Comparison of ENCODE assay signal across 9 mouse cellular contexts in genomic region chr7:16869497-16869896, GRCm38 (mm10). TPM values are rescaled to one million over a fixed set of nuclear protein-coding genes. Genes with fewer than 3 reads are reported as not detected.
DNase-seq lines count a peak whose midpoint lies in the region; ATAC-seq and TF ChIP-seq lines count a peak whose summit lies in the region.
"Had no signal": no experiment of that assay in that cellular context is flagged by ENCODE, and none has a peak within 500 bp of the region (broad histone marks: within the 10 kb centered on the region; RNA-seq: fewer than 3 reads in every experiment).

No protein-coding gene starts in this region.

- peak; percentile 93 for ATAC-seq in kidney, embryonic 15.5 days (replicated peaks; ENCODE audit: low FRiP score)
- peak; percentile 91 for ATAC-seq in neural tube, embryonic 11.5 days (ENCODE audit: insufficient read depth, low FRiP score, low TSS enrichment)

- H3K4me2 ChIP-seq in kidney, embryonic 15.5 days = peak overlapping the region; percentile 52
- peak overlapping the region; percentile 2 for H3K4me2 ChIP-seq in neural tube, embryonic 11.5 days (ENCODE audit: low read depth)

- peaks cover 54% of the 10 kb centered on the region for H3K36me3 ChIP-seq in kidney, embryonic 15.5 days
- no peaks in the 10 kb centered on the region; the same call in 1 of the 2 replicates for H3K36me3 ChIP-seq in neural tube, embryonic 11.5 days (ENCODE audit: control insufficient read depth, insufficient read depth, low read length)
- peaks cover 76% of the 10 kb centered on the region for H3K36me3 ChIP-seq in thymus, adult 2 months (ENCODE audit: control insufficient read depth, insufficient read depth, low read length)

- peaks cover 10% of the 10 kb centered on the region for H3K4me1 ChIP-seq in kidney, embryonic 15.5 days
- no peaks in the 10 kb centered on the region for H3K4me1 ChIP-seq in neural tube, embryonic 11.5 days (ENCODE audit: control insufficient read depth, insufficient read depth, low read length)
- peaks cover 8% of the 10 kb centered on the region for H3K4me1 ChIP-seq in thymus, adult 2 months (replicated peaks; ENCODE audit: control insufficient read depth, insufficient read depth, low read length)

- TF ChIP-seq CTCF in thymus, adult 2 months (IDR thresholded peaks at IDR 0.05; ENCODE audit: borderline replicate concordance, control insufficient read depth, extremely low read depth, insufficient read depth, low read length, poor library complexity) = no peak

- intact Hi-C loops in left cerebral cortex, postnatal 10 days (cut with DNase I) = no loop called here

- no peaks in the 10 kb centered on the region for H3K27me3 ChIP-seq in kidney, embryonic 15.5 days
- H3K27me3 ChIP-seq in neural tube, embryonic 11.5 days (ENCODE audit: control insufficient read depth, insufficient read depth, low read length) = no peaks in the 10 kb centered on the region
- no peaks in the 10 kb centered on the region for H3K27me3 ChIP-seq in thymus, adult 2 months (ENCODE audit: control insufficient read depth, insufficient read depth, low read length)

- H3K27ac ChIP-seq in kidney, embryonic 15.5 days = peak overlapping the region; percentile 30; the same call in 1 of the 2 replicates
- H3K27ac ChIP-seq in neural tube, embryonic 11.5 days (ENCODE audit: low read depth, low read length) = no peak overlapping the region
- H3K27ac ChIP-seq in thymus, adult 2 months (ENCODE audit: control insufficient read depth, insufficient read depth, low read length) = no peak overlapping the region
- H3K27ac ChIP-seq: macrophage had no signal

- H3K9me3 ChIP-seq in kidney, embryonic 15.5 days (replicated peaks) = no peaks in the 10 kb centered on the region
- H3K9me3 ChIP-seq in neural tube, embryonic 11.5 days (ENCODE audit: control insufficient read depth, low read length) = no peaks in the 10 kb centered on the region

- peak overlapping the region; percentile 30 for H3K4me3 ChIP-seq in kidney, embryonic 15.5 days (replicated peaks)
- no peak overlapping the region for H3K4me3 ChIP-seq in neural tube, embryonic 11.5 days (ENCODE audit: low read depth, low read length)
- H3K4me3 ChIP-seq in thymus, adult 2 months (ENCODE audit: control insufficient read depth, insufficient read depth, low read length) = no peak overlapping the region

- TF ChIP-seq POLR2A in thymus, adult 2 months (IDR thresholded peaks at IDR 0.05; ENCODE audit: control insufficient read depth, extremely low read depth, insufficient read depth, low read length, poor library complexity) = no peak

- WGBS in kidney, embryonic 15.5 days = 20% methylated on average over 16 of the region's 16 CpGs
- WGBS in neural tube, embryonic 11.5 days = 8% methylated on average over 16 of the region's 16 CpGs
- WGBS in thymus, adult 2 months = 95% methylated on average over 16 of the region's 16 CpGs

- no peak overlapping the region for H3K9ac ChIP-seq in kidney, embryonic 15.5 days
- no peak overlapping the region for H3K9ac ChIP-seq in neural tube, embryonic 11.5 days (ENCODE audit: low read length)

- DNase-seq in kidney, adult 9 months = no peak
- peak; percentile 94 to 95 for DNase-seq in cerebellum, postnatal 10 days
- DNase-seq in frontal cortex, postnatal 25 days (ENCODE audit: low spot score in 2 of 2) = peak; percentile 61 to 81
- peak; percentile 90 to 95 for DNase-seq in left cerebral cortex, postnatal 10 days (ENCODE audit: extremely low spot score in 1 of 2, low spot score in 2 of 2)
- peak; percentile 68 for DNase-seq in neural tube, embryonic 11.5 days (ENCODE audit: low spot score)
- DNase-seq in thymus, adult 2 months = no peak
- no peak for DNase-seq in adipocyte (ENCODE audit: low spot score)

RNA-seq across cellular contexts. Expression of gene Dact3, which starts 5.6 kb away (rescaled TPM):
- polyA plus RNA-seq in kidney, embryonic 15.5 days (2015; fragmentation: Nextera tagmentation; extraction: Ambion mirVana) = 2.6 TPM in 2 replicates
- 100 to 1,000 TPM; 103 TPM for total RNA-seq in left cerebral cortex, postnatal 10 days (2021)
- polyA plus RNA-seq in neural tube, embryonic 11.5 days (2014; fragmentation: Nextera tagmentation; extraction: Ambion mirVana) = 9.5 and 10.6 TPM in 2 replicates
- polyA plus RNA-seq in thymus, adult 2 months (2012; rRNA removed) = 3.8 and 4.4 TPM in 2 replicates

RNA-seq across cellular contexts. Expression of gene Gng8, which starts 22.1 kb away (rescaled TPM):
- polyA plus RNA-seq in kidney, embryonic 15.5 days (2015; fragmentation: Nextera tagmentation; extraction: Ambion mirVana) = 6.8 and 7.8 TPM in 2 replicates
- under 1 TPM; 0.73 to 0.81 TPM for total RNA-seq in left cerebral cortex, postnatal 10 days (2021)
- 7.0 and 7.2 TPM in 2 replicates for polyA plus RNA-seq in neural tube, embryonic 11.5 days (2014; fragmentation: Nextera tagmentation; extraction: Ambion mirVana)
- polyA plus RNA-seq in thymus, adult 2 months (2012; rRNA removed) = 0.62 and 1.7 TPM in 2 replicates
- polyA plus RNA-seq: macrophage had no signal

RNA-seq across cellular contexts. Expression of gene Prkd2, which starts 26.8 kb away (rescaled TPM):
- polyA plus RNA-seq in kidney, embryonic 15.5 days (2015; fragmentation: Nextera tagmentation; extraction: Ambion mirVana) = 14.6 and 17.7 TPM in 2 replicates
- total RNA-seq in left cerebral cortex, postnatal 10 days (2021) = 1 to 10 TPM; 6.4 to 6.8 TPM
- 10.9 and 11.2 TPM in 2 replicates for polyA plus RNA-seq in neural tube, embryonic 11.5 days (2014; fragmentation: Nextera tagmentation; extraction: Ambion mirVana)
- 363 and 406 TPM in 2 replicates for polyA plus RNA-seq in thymus, adult 2 months (2012; rRNA removed)

RNA-seq across cellular contexts. Expression of gene Ptgir, which starts 36.8 kb away (rescaled TPM):
- polyA plus RNA-seq in kidney, embryonic 15.5 days (2015; fragmentation: Nextera tagmentation; extraction: Ambion mirVana) = 1.5 and 2.1 TPM in 2 replicates
- total RNA-seq in left cerebral cortex, postnatal 10 days (2021) = under 1 TPM in 1 of 2 experiments, not detected in 1; 0.17 TPM
- 0.41 and 0.76 TPM in 2 replicates for polyA plus RNA-seq in neural tube, embryonic 11.5 days (2014; fragmentation: Nextera tagmentation; extraction: Ambion mirVana)
- polyA plus RNA-seq in thymus, adult 2 months (2012; rRNA removed) = 11.3 and 11.4 TPM in 2 replicates

RNA-seq across cellular contexts. Expression of gene Fkrp, which starts 53.0 kb away (rescaled TPM):
- polyA plus RNA-seq in kidney, embryonic 15.5 days (2015; fragmentation: Nextera tagmentation; extraction: Ambion mirVana) = 32.0 and 34.1 TPM in 2 replicates
- total RNA-seq in left cerebral cortex, postnatal 10 days (2021) = 10 to 100 TPM; 49.9 to 51.7 TPM
- 24.3 and 24.4 TPM in 2 replicates for polyA plus RNA-seq in neural tube, embryonic 11.5 days (2014; fragmentation: Nextera tagmentation; extraction: Ambion mirVana)
- 48.7 and 51.5 TPM in 2 replicates for polyA plus RNA-seq in thymus, adult 2 months (2012; rRNA removed)

Comparison
In these comparisons a context has a peak if more than half of its experiments do, and no peak if none do; other contexts are left out.
1. DNase-seq: peak in cerebellum, postnatal 10 days (2 of 2), frontal cortex, postnatal 25 days (2 of 2), left cerebral cortex, postnatal 10 days (2 of 2) and neural tube, embryonic 11.5 days (single experiment); none in kidney, adult 9 months (single experiment), thymus, adult 2 months (single experiment) and adipocyte (single experiment).
2. RNA of gene Prkd2, which starts 26.8 kb away (polyA plus RNA-seq): 363 to 406 TPM in thymus, adult 2 months; 14.6 to 17.7 TPM in kidney, embryonic 15.5 days and 10.9 to 11.2 TPM in neural tube, embryonic 11.5 days; every median in the first group is over 10 times any median in the second.